Mouse (Mus musculus) liver, embryonic 11.5 days (tissue): ENCODE measurements around the gene Olfr692. TPM values are rescaled to one million over a fixed set of nuclear protein-coding genes. Genes with fewer than 3 reads are reported as not detected.

Experiments
- ATAC-seq: fragments of 200-750 bp; cut with Nextera tagmentation; replicated peaks from 2 replicates; pipeline ENCODE4 v1.8.0; 2017; ENCODE audit warnings: moderate number of reproducible peaks, mild to moderate bottlenecking, moderate TSS enrichment, moderate library complexity; ENCODE audit not compliant: low FRiP score
- DNase-seq: peaks from one replicate; pipeline ENCODE4 v3.0.0-alpha.2; 2017; ENCODE audit warnings: low spot score
- H3K27ac ChIP-seq: fragments of 300-500 bp; sonication (generic); 2 replicates; pipeline ENCODE4 v1.5.1; 2014; ENCODE audit warnings: mild to moderate bottlenecking, low read depth, low read length, control low read depth
- H3K27me3 ChIP-seq: fragments of 300-500 bp; sonication (generic); replicated peaks from 2 replicates; pipeline ENCODE4 v1.6.1; 2014; ENCODE audit warnings: low read length, mixed read lengths; ENCODE audit not compliant: control insufficient read depth, insufficient read depth
- H3K36me3 ChIP-seq: fragments of 300-500 bp; sonication (generic); 2 replicates; pipeline ENCODE4 v1.6.1; 2014; ENCODE audit warnings: mild to moderate bottlenecking, low read length, moderate library complexity, mixed read lengths; ENCODE audit not compliant: control insufficient read depth, insufficient read depth
- H3K4me1 ChIP-seq: fragments of 300-500 bp; sonication (generic); replicated peaks from 2 replicates; pipeline ENCODE4 v1.6.1; 2014; ENCODE audit warnings: low read length, mixed read lengths; ENCODE audit not compliant: control insufficient read depth, insufficient read depth
- H3K4me2 ChIP-seq: fragments of 300-500 bp; sonication (generic); 2 replicates; pipeline ENCODE4 v1.6.1; 2014; ENCODE audit warnings: mild to moderate bottlenecking, control low read depth, moderate library complexity
- H3K4me3 ChIP-seq: fragments of 300-500 bp; sonication (generic); 2 replicates; pipeline ENCODE4 v1.5.1; 2014; ENCODE audit warnings: low read depth, low read length, control low read depth
- H3K9ac ChIP-seq: fragments of 300-500 bp; sonication (generic); 2 replicates; pipeline ENCODE4 v1.6.1; 2014; ENCODE audit warnings: low read depth, low read length, control low read depth
- H3K9me3 ChIP-seq: fragments of 300-500 bp; sonication (generic); 2 replicates; pipeline ENCODE4 v1.6.1; 2016; ENCODE audit warnings: low read length, inconsistent platforms, mixed read lengths; ENCODE audit not compliant: control insufficient read depth
- WGBS: fragments of 180-500 bp; shearing (Covaris S2); extraction: QIAGEN DNeasy Blood & Tissue Kit; methylation state at CpG from one replicate; pipeline ENCODE4 v1.1.7; 2014; 5-methylcytosine and 5-hydroxymethylcytosine counted together
- polyA plus RNA-seq: library from polyadenylated mRNA; unstranded; fragments of >200 nt; fragmentation: Nextera tagmentation; extraction: Ambion mirVana; gene quantifications from 2 replicates; pipeline ENCODE4 v1.2.1, GENCODE M21; 2014

The Olfr692 gene
- polyA plus RNA-seq, 1 experiment from 2014 or later = not detected

DNA sequence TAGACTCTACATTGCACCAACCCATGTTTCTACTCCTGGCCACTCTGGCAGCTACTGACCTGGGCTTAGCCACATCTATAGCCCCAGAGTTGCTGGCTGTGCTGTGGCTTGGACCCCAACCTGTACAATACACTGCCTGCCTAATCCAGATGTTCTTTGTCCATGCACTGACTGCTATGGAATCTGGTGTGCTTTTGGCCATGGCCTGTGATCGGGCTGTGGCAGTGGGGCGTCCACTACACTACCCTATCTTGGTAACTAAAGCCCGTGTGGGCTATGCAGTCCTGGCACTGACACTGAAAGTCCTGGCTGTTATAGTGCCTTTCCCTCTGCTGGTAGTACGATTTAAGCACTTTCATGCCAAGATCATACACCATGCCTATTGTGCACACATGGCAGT is 491 bp downstream of the Olfr692 start:
- DNase-seq (no peak), ATAC-seq (no peak)
- Histone ChIP-seq H3K36me3 (no peaks in the 10 kb centered on the region), H3K9me3 (no peaks in the 10 kb centered on the region), H3K4me3 (no peak overlapping the region), H3K27ac (no peak overlapping the region), H3K27me3 (no peaks in the 10 kb centered on the region), H3K4me1 (no peaks in the 10 kb centered on the region), H3K4me2 (no peak overlapping the region), H3K9ac (no peak overlapping the region)
- 79% methylated on average over 4 of the region's 4 CpGs for WGBS

DNA sequence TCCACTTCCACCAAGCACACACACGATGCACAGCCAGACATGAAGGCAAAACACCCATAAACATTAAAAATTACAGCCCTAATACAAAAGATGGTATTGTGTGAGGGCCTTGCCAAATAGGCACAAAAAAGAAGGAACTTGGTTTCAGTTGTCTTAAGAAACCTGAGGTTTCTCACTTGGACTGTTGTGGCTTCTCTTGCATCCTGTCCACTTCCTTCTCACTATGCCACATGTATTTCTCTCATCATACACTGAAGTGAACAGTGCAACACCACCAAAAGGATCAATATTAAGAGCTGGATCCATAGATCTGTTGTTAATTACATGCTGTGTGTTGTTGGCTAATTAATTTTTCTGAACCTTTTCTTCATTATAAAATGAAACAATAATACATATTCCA is 4.9 kb downstream of the Olfr692 start:
- ATAC-seq = no peak
- Histone ChIP-seq H3K9ac (no peak overlapping the region), H3K4me2 (no peak overlapping the region), H3K4me1 (no peaks in the 10 kb centered on the region), H3K4me3 (no peak overlapping the region), H3K9me3 (no peaks in the 10 kb centered on the region), H3K27ac (no peak overlapping the region), H3K27me3 (no peaks in the 10 kb centered on the region), H3K36me3 (peaks cover 8% of the 10 kb centered on the region)
- DNase-seq = no peak
- 64% methylated on average over 1 of the region's 1 CpGs for WGBS

- no peak overlapping the region for H3K4me2 ChIP-seq
- no peaks in the 10 kb centered on the region for H3K27me3 ChIP-seq
- DNase-seq (no peak), ATAC-seq (no peak)
- no peak overlapping the region for H3K9ac ChIP-seq
- 61% methylated on average over 4 of the region's 4 CpGs for WGBS
- H3K4me3 ChIP-seq = no peak overlapping the region
- H3K36me3 ChIP-seq = peaks cover 10% of the 10 kb centered on the region
- no peak overlapping the region for H3K27ac ChIP-seq
- no peaks in the 10 kb centered on the region for H3K9me3 ChIP-seq
- no peaks in the 10 kb centered on the region for H3K4me1 ChIP-seq
Observed at GRCm38 (mm10) chr7:105373509-105373908, 5.5 kb downstream of the Olfr692 start.

DNA sequence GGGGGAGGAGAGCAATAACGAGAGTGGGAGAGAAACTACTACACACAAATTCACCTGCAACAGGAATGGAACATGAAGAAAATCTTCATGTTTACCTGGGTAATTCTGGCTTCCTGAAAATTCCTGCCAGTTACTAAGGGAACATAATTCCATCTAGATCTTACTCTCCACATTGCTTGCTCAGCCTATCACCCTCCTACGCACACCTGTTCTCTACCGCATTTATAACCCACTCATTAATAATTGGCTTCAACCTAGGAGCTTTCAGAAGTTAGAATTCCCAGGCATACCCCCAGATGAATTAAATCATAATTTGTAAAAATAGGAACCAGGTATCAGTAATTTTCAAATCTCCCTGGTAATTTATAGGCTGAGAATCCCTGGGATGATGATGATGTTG is 5.9 kb downstream of the Olfr692 start:
- H3K4me3 ChIP-seq = no peak overlapping the region
- DNase-seq (no peak), ATAC-seq (no peak)
- no peak overlapping the region for H3K9ac ChIP-seq
- H3K4me2 ChIP-seq = no peak overlapping the region
- 91% methylated on average over 3 of the region's 3 CpGs for WGBS
- peaks cover 14% of the 10 kb centered on the region for H3K36me3 ChIP-seq
- H3K4me1 ChIP-seq = no peaks in the 10 kb centered on the region
- H3K27me3 ChIP-seq = no peaks in the 10 kb centered on the region
- H3K9me3 ChIP-seq = no peaks in the 10 kb centered on the region
- H3K27ac ChIP-seq = no peak overlapping the region

GRCm38 (mm10) chr7:105374866-105375265 is 6.8 kb downstream of the Olfr692 start, which contains the start of gene Gm5901:
Gene Gm5901, plus strand, starts transcription at chr7:105375038.
- Histone ChIP-seq H3K27ac (no peak within 1 kb of the TSS), H3K9me3 (no peaks in the 10 kb centered on the region), H3K4me1 (no peaks in the 10 kb centered on the region), H3K4me2 (no peak within 1 kb of the TSS), H3K36me3 (peaks cover 15% of the 10 kb centered on the region), H3K27me3 (no peaks in the 10 kb centered on the region), H3K4me3 (no peak within 1 kb of the TSS), H3K9ac (no peak within 1 kb of the TSS)
- DNase-seq (no peak), ATAC-seq (no peak)
- WGBS = 76% methylated on average over 1 of the region's 1 CpGs

GRCm38 (mm10) chr7:105380329-105380728 is 12.3 kb downstream of the Olfr692 start:
- Histone ChIP-seq H3K4me3 (no peak overlapping the region), H3K4me2 (no peak overlapping the region), H3K27ac (no peak overlapping the region), H3K4me1 (no peaks in the 10 kb centered on the region), H3K27me3 (no peaks in the 10 kb centered on the region), H3K9ac (no peak overlapping the region), H3K36me3 (peaks cover 42% of the 10 kb centered on the region), H3K9me3 (no peaks in the 10 kb centered on the region)
- ATAC-seq = no peak
- no peak for DNase-seq
- WGBS = 89% methylated on average over 3 of the region's 3 CpGs

DNA sequence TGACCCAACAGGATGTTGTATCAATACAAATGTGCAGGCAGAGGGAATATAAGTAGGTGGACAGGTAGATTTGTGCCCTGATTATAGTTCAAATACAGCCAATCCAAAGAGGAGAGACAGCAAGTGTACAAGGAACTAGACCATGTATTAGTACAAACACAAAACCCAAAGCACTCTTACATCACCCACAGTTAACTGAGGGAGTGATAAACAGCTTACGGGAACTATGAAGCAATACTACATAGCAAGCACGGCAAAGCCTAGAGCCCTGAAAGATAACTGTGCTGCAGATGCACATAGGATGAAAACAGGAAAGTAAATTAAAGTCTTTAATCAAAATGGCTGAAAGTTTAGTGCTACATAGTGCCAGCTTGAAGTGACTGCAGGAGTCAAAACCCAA is 19.7 kb downstream of the Olfr692 start:
- Histone ChIP-seq H3K9ac (no peak overlapping the region), H3K36me3 (peaks cover 28% of the 10 kb centered on the region), H3K9me3 (no peaks in the 10 kb centered on the region), H3K4me3 (no peak overlapping the region), H3K4me2 (no peak overlapping the region), H3K4me1 (no peaks in the 10 kb centered on the region), H3K27me3 (no peaks in the 10 kb centered on the region), H3K27ac (no peak overlapping the region)
- ATAC-seq (no peak), DNase-seq (no peak)
- 88% methylated on average over 2 of the region's 2 CpGs for WGBS

GRCm38 (mm10) chr7:105390236-105390635 is 22.2 kb downstream of the Olfr692 start:
- no peaks in the 10 kb centered on the region for H3K27me3 ChIP-seq
- H3K4me2 ChIP-seq = no peak overlapping the region
- ATAC-seq (no peak), DNase-seq (no peak)
- H3K27ac ChIP-seq = no peak overlapping the region
- H3K4me1 ChIP-seq = no peaks in the 10 kb centered on the region
- no peak overlapping the region for H3K4me3 ChIP-seq
- H3K9me3 ChIP-seq = no peaks in the 10 kb centered on the region
- no peak overlapping the region for H3K9ac ChIP-seq
- peaks cover 12% of the 10 kb centered on the region for H3K36me3 ChIP-seq
- 91% methylated on average over 2 of the region's 2 CpGs for WGBS

DNA sequence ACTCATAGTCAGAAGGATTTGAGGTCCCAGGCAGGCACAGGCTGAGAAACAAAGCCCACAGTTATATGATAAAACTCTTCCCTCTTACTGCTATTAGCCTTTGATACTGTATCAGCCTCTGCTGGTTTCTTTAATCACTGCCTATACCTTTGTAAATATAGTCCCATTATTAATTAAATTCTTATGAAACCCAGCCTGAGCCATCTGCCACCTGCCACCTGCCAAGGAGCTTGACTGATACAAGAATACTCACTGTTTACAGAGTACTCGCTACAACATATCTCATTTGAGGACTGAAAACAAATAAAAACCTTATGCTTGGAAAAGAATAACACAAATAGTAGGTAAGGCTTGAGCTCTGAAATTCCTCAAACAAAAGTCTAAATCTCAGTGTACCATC is 26.6 kb downstream of the Olfr692 start:
- whole genome bisulfite sequencing = 89% methylated on average over 1 of the region's 1 CpGs
- H3K4me1 ChIP-seq = peaks cover 7% of the 10 kb centered on the region; the same call in 1 of the 2 replicates
- H3K4me3 ChIP-seq = no peak overlapping the region
- no peak overlapping the region for H3K4me2 ChIP-seq
- no peak overlapping the region for H3K27ac ChIP-seq
- no peak overlapping the region for H3K9ac ChIP-seq
- DNase-seq (no peak), ATAC-seq (no peak)
- peaks cover 4% of the 10 kb centered on the region for H3K36me3 ChIP-seq
- H3K27me3 ChIP-seq = no peaks in the 10 kb centered on the region
- no peaks in the 10 kb centered on the region for H3K9me3 ChIP-seq
